Comparison of ENCODE assay signal across 7 mouse cellular contexts in the genomic region with DNA sequence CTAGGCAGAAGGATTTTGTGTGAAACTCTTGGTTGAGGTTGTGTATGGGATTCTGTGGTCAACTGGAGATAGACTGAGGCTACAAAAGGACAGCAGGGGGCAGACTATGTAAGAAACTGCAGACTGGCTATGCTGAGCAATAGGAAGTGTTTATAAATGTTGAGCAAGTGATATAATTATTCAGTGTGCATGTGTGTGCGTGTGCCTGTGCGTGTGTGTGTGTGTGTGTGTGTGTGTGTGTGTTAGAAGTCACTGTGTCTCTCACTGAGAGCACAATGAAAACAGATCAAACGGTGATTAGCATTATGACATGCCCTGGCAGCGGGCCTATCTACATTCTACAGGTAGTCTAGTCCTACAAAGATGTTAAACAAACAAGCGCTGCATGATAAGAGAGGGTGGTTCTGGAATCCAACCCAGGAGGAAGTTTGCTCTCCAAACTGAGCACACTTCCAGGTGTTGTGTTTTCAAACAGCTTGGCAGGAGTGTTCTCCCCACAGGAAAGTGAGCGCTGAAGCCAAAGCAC. TPM values are rescaled to one million over a fixed set of nuclear protein-coding genes. Genes with fewer than 3 reads are reported as not detected.
DNase-seq lines count a peak whose midpoint lies in the region; ATAC-seq and TF ChIP-seq lines count a peak whose summit lies in the region.

Gbp5 (plus strand) TSS at position 443 of the 526 bp plus-strand sequence.

- no peaks in the 10 kb centered on the region for H3K36me3 ChIP-seq in ES-E14 (ENCODE audit: control insufficient read depth, insufficient read depth, low read length, poor library complexity, severe bottlenecking)
- H3K36me3 ChIP-seq in stomach, embryonic 15.5 days, result no peaks in the 10 kb centered on the region

- peak; percentile 88 for DNase-seq in CD4-positive helper T cell, adult 2 months (ENCODE audit: low read depth, low spot score)
- DNase-seq in ES-E14 (ENCODE audit: low read depth, low spot score), result peak; percentile 34
- DNase-seq in embryo, embryonic 11.5 days (ENCODE audit: low read depth, low spot score), result peak; percentile 22
- peak; percentile 78 to 80 for DNase-seq in heart, postnatal 36 days
- DNase-seq in left cerebral cortex, adult 11 months (ENCODE audit: low spot score), result peak; percentile 17

- H3K4me3 ChIP-seq in ES-E14 (ENCODE audit: insufficient read depth in 1 of 2, low read depth in 1 of 2, low read length in 2 of 2, poor library complexity in 1 of 2, severe bottlenecking in 1 of 2), result no peak within 1 kb of the TSS
- H3K4me3 ChIP-seq in stomach, embryonic 15.5 days (replicated peaks), result no peak within 1 kb of the TSS

- peak; percentile 68 for ATAC-seq in megakaryocyte progenitor cell, adult 5-6 weeks (replicated peaks; ENCODE audit: poor library complexity)
- peak; percentile 90 for ATAC-seq in stomach, embryonic 15.5 days (ENCODE audit: insufficient read depth, low FRiP score, low read depth)

- H3K4me1 ChIP-seq in ES-E14 (ENCODE audit: control insufficient read depth in 2 of 2, insufficient read depth in 2 of 2, low read length in 2 of 2, poor library complexity in 1 of 2), result peaks cover 0 to 4% of the 10 kb centered on the region in 2 experiments; a peak in 1 of 4 replicates
- H3K4me1 ChIP-seq in stomach, embryonic 15.5 days, result 0 out of 2 replicates have a peak, but pooled peaks cover 4% of the 10 kb centered on the region

- intact Hi-C loops in heart, postnatal 36 days (cut with DNase I), result loop anchor here (1.0 kb wide), 2 partner anchors 67 to 127 kb away; partner anchors contain the start of genes Gbp2 and Gbp3

- no peak within 1 kb of the TSS for H3K9ac ChIP-seq in ES-E14 (ENCODE audit: insufficient read depth, low read depth, low read length, poor library complexity, severe bottlenecking)
- no peak within 1 kb of the TSS for H3K9ac ChIP-seq in stomach, embryonic 15.5 days

- no peak within 1 kb of the TSS for H3K4me2 ChIP-seq in stomach, embryonic 15.5 days

- no peak within 1 kb of the TSS for H3K27ac ChIP-seq in ES-E14 (ENCODE audit: insufficient read depth, low read depth, low read length, poor library complexity, severe bottlenecking)
- no peak within 1 kb of the TSS; the same call in 1 of the 2 replicates for H3K27ac ChIP-seq in stomach, embryonic 15.5 days

- no peaks in the 10 kb centered on the region for H3K27me3 ChIP-seq in stomach, embryonic 15.5 days (replicated peaks)

- 43% methylated on average over 6 of the region's 6 CpGs for WGBS in stomach, embryonic 15.5 days

- H3K9me3 ChIP-seq in ES-E14 (ENCODE audit: control insufficient read depth, insufficient read depth, low read depth, low read length), result no peaks in the 10 kb centered on the region
- no peaks in the 10 kb centered on the region for H3K9me3 ChIP-seq in stomach, embryonic 15.5 days

- in situ Hi-C loops in ES-E14 (cut with MboI; ENCODE audit: low sequenced_read_pairs in 2 of 2, unreplicated experiment in 2 of 2), result loop anchor here (10.0 to 25.0 kb wide), 3 partner anchors 211 to 251 kb away; partner anchors contain the start of gene Kyat3 (in 2 of the 2)

TF ChIP-seq in ES-E14, 5 proteins besides CTCF, POLR2A, EP300 and RAD21:
- TF ChIP-seq ZNF384 (IDR thresholded peaks at IDR 0.05; ENCODE audit: low read depth, low read length) (no peak), HCFC1 (IDR thresholded peaks at IDR 0.05; ENCODE audit: borderline replicate concordance, insufficient read depth, low read length) (no peak), MAFK (IDR thresholded peaks at IDR 0.05; ENCODE audit: insufficient read depth, low read depth, low read length) (no peak), ZC3H11A (IDR thresholded peaks at IDR 0.05; ENCODE audit: borderline replicate concordance, low read depth, low read length) (no peak), CHD2 (IDR thresholded peaks at IDR 0.05; ENCODE audit: low read depth, low read length) (no peak)

RNA-seq across cellular contexts. Expression of gene Gbp5, which starts in this region (rescaled TPM):
- not detected in 2 replicates for total RNA-seq in ES-E14 (2012; rRNA removed)
- total RNA-seq in heart, postnatal 36 days (2021), result 10 to 100 TPM in 1 of 2 experiments, 1 to 10 TPM in 1; 6.7 to 11.9 TPM
- total RNA-seq in megakaryocyte progenitor cell, adult 5-6 weeks (2015), result 4.4 and 5.1 TPM in 2 replicates
- total RNA-seq in megakaryocyte progenitor cell, adult 5-6 weeks (2017), result 6.8 and 10.5 TPM in 2 replicates
- polyA plus RNA-seq in stomach, embryonic 15.5 days (2015; fragmentation: Nextera tagmentation; extraction: Ambion mirVana), result 0.13 and 0.31 TPM in 2 replicates

Comparison
In these comparisons a context has a peak if more than half of its experiments do, and no peak if none do; other contexts are left out.
1. Peak in DNase-seq in ES-E14; RNA of the gene not detected or under 1 TPM.
2. Peak in ATAC-seq in stomach, embryonic 15.5 days; RNA of the gene not detected or under 1 TPM.
3. DNase-seq: peak in every context shown above with its lines; median percentile 88 in CD4-positive helper T cell, adult 2 months; 79 in heart, postnatal 36 days; 34 in ES-E14; 22 in embryo, embryonic 11.5 days; 17 in left cerebral cortex, adult 11 months.